Mouse (Mus musculus) liver, postnatal 0 days (tissue): ENCODE measurements around the gene Cox7a1. TPM values are rescaled to one million over a fixed set of nuclear protein-coding genes. Genes with fewer than 3 reads are reported as not detected.

Experiments used
- ATAC-seq: fragments of 200-750 bp; cut with Nextera tagmentation; 2 replicates; pipeline ENCODE4 v1.8.0; 2017; ENCODE audit warnings: mild to moderate bottlenecking, moderate library complexity
- DNase-seq: peaks from one replicate; pipeline ENCODE4 v3.0.0-alpha.2; 2016
- H3K27ac ChIP-seq: fragments of 300-500 bp; sonication (generic); 2 replicates; pipeline ENCODE4 v1.5.1; 2014; ENCODE audit warnings: antibody characterized with exemption, moderate library complexity, mild to moderate bottlenecking, low read depth
- H3K27me3 ChIP-seq: fragments of 300-500 bp; sonication (generic); 2 replicates; pipeline ENCODE4 v1.6.1; 2014; ENCODE audit warnings: low read length, control low read depth, mixed read lengths; ENCODE audit not compliant: insufficient read depth
- H3K36me3 ChIP-seq: fragments of 300-500 bp; sonication (generic); replicated peaks from 2 replicates; pipeline ENCODE4 v1.6.1; 2014; ENCODE audit warnings: mild to moderate bottlenecking, control low read depth, low read length, moderate library complexity, mixed read lengths; ENCODE audit not compliant: insufficient read depth
- H3K4me1 ChIP-seq: fragments of 300-500 bp; sonication (generic); 2 replicates; pipeline ENCODE4 v1.6.1; 2014; ENCODE audit warnings: antibody characterized with exemption, mild to moderate bottlenecking, control low read depth; ENCODE audit not compliant: insufficient read depth
- H3K4me2 ChIP-seq: fragments of 300-500 bp; sonication (generic); 2 replicates; pipeline ENCODE4 v1.6.1; 2014; ENCODE audit warnings: low read depth, mild to moderate bottlenecking, low read length, moderate library complexity, mixed read lengths
- H3K4me3 ChIP-seq: fragments of 300-500 bp; sonication (generic); 2 replicates; pipeline ENCODE4 v1.5.1; 2014; ENCODE audit warnings: low read depth, low read length
- H3K9ac ChIP-seq: fragments of 300-500 bp; sonication (generic); replicated peaks from 2 replicates; pipeline ENCODE4 v1.6.1; 2014; ENCODE audit warnings: mild to moderate bottlenecking, moderate library complexity
- H3K9me3 ChIP-seq: fragments of 300-500 bp; sonication (generic); 2 replicates; pipeline ENCODE4 v1.6.1; 2016; ENCODE audit warnings: mild to moderate bottlenecking, control low read depth, low read length, mixed read lengths
- CTCF ChIP-seq: sonication (generic); IDR thresholded peaks from 2 replicates; pipeline ENCODE4 v1.5.1; 2016; ENCODE audit warnings: antibody characterized with exemption, low read depth
- EP300 ChIP-seq: IDR thresholded peaks from 2 replicates; pipeline ENCODE4 v1.6.1; 2016; ENCODE audit warnings: antibody characterized with exemption, low read depth, mild to moderate bottlenecking
- WGBS: fragments of 180-500 bp; shearing (Covaris S2); extraction: QIAGEN DNeasy Blood & Tissue Kit; methylation state at CpG from one replicate; pipeline ENCODE4 v1.1.7; 2014; ENCODE audit not compliant: insufficient replicate concordance; 5-methylcytosine and 5-hydroxymethylcytosine counted together
- polyA plus RNA-seq: library from polyadenylated mRNA; unstranded; fragments of >200 nt; fragmentation: Nextera tagmentation; extraction: Ambion mirVana; gene quantifications from 2 replicates; pipeline ENCODE4 v1.2.1, GENCODE M21; 2015

Gene Cox7a1
- polyA plus RNA-seq, 1 experiment from 2014 or later = 7.0 TPM

GRCm38 (mm10) chr7:30194884-30195283 is 10.9 kb downstream of the Cox7a1 start:
- peak; percentile 91 for ATAC-seq
- H3K9me3 ChIP-seq = no peaks in the 10 kb centered on the region
- peak overlapping the region; percentile 86 for H3K9ac ChIP-seq
- H3K36me3 ChIP-seq = peaks cover 25% of the 10 kb centered on the region
- peak overlapping the region; percentile 75 for H3K27ac ChIP-seq
- peaks cover 20% of the 10 kb centered on the region for H3K4me1 ChIP-seq
- peak overlapping the region; percentile 80 for H3K4me3 ChIP-seq
- H3K27me3 ChIP-seq = no peaks in the 10 kb centered on the region
- WGBS = 0% methylated on average over 28 of the region's 28 CpGs
- peak overlapping the region; percentile 83 for H3K4me2 ChIP-seq
- TF ChIP-seq CTCF (no peak), EP300 (no peak)
- peak; percentile 98 for DNase-seq

- peaks cover 20% of the 10 kb centered on the region for H3K4me1 ChIP-seq
- H3K4me3 ChIP-seq = peak overlapping the region; percentile 80; the same call in 1 of the 2 replicates
- no peaks in the 10 kb centered on the region for H3K27me3 ChIP-seq
- DNase-seq (no peak), ATAC-seq (no peak)
- H3K27ac ChIP-seq = no peak overlapping the region
- peaks cover 22% of the 10 kb centered on the region for H3K36me3 ChIP-seq
- WGBS = 64% methylated on average over 6 of the region's 6 CpGs
- TF ChIP-seq CTCF (no peak), EP300 (no peak)
- no peaks in the 10 kb centered on the region for H3K9me3 ChIP-seq
- H3K4me2 ChIP-seq = peak overlapping the region; percentile 83
- no peak overlapping the region for H3K9ac ChIP-seq
Observed at GRCm38 (mm10) chr7:30195461-30195860, 11.5 kb downstream of the Cox7a1 start.

GRCm38 (mm10) chr7:30196171-30196570 is 12.2 kb downstream of the Cox7a1 start:
- Histone ChIP-seq H3K9ac (no peak overlapping the region), H3K4me1 (peaks cover 20% of the 10 kb centered on the region), H3K27me3 (no peaks in the 10 kb centered on the region), H3K36me3 (peaks cover 17% of the 10 kb centered on the region), H3K27ac (no peak overlapping the region), H3K9me3 (no peaks in the 10 kb centered on the region), H3K4me2 (no peak overlapping the region), H3K4me3 (no peak overlapping the region)
- DNase-seq (peak; percentile 34), ATAC-seq (peak; percentile 49)
- TF ChIP-seq CTCF (no peak), EP300 (no peak)
- WGBS = 65% methylated on average over 6 of the region's 6 CpGs

DNA sequence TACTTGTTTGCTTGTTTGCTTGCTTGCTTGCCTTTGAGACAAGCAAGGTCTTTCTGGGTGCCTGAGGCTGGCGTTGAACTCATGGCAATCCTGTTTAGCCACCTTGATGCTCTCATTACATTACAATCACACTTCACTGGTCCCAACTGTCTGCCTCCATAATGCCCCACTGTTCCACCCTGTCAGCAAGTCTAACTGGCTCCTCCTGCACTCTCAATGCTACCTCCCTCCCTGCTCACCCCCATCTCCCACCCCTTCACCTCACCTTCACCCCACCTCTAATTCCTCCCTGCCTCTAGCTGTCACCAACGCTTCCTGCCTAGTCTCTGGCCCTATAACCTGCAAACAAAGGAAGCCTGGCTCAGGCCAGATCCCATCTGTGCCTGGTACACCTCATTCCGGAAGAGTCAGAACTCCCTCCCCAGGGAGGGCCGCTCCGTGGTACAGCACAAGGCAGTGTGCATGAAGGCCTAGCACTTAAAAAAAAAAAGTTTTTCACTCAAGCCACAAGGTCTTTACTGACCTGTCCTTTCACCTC is 13.7 kb downstream of the Cox7a1 start:
- DNase-seq (no peak), ATAC-seq (no peak)
- Histone ChIP-seq H3K4me1 (peaks cover 20% of the 10 kb centered on the region), H3K9me3 (no peaks in the 10 kb centered on the region), H3K4me2 (no peak overlapping the region), H3K9ac (no peak overlapping the region), H3K27me3 (no peaks in the 10 kb centered on the region), H3K27ac (no peak overlapping the region), H3K4me3 (no peak overlapping the region), H3K36me3 (0 out of 2 replicates have a peak, but pooled peaks cover 3% of the 10 kb centered on the region)
- 58% methylated on average over 5 of the region's 5 CpGs for WGBS
- TF ChIP-seq EP300 = no peak
- no peak for TF ChIP-seq CTCF

- 13% methylated on average over 8 of the region's 8 CpGs for WGBS
- Histone ChIP-seq H3K27ac (no peak within 1 kb of the TSS), H3K9ac (no peak within 1 kb of the TSS), H3K9me3 (no peaks in the 10 kb centered on the region), H3K4me1 (peaks cover 16% of the 10 kb centered on the region), H3K27me3 (no peaks in the 10 kb centered on the region), H3K4me3 (no peak within 1 kb of the TSS), H3K36me3 (no peaks in the 10 kb centered on the region), H3K4me2 (0 out of 2 replicates have a peak within 1 kb of the TSS, but pooled peaks have one; percentile 15)
- TF ChIP-seq EP300 (no peak), CTCF (peak; percentile 95)
- DNase-seq (peak; percentile 67), ATAC-seq (no peak)
Observed at GRCm38 (mm10) chr7:30198481-30198971, 14.6 kb downstream of the Cox7a1 start, which contains the start of gene Capns1. TSS of gene Capns1 (minus strand) at chr7:30198811.

GRCm38 (mm10) chr7:30199498-30200139 is 15.7 kb downstream of the Cox7a1 start:
- no peak for DNase-seq
- H3K9ac ChIP-seq = no peak overlapping the region
- H3K9me3 ChIP-seq = no peaks in the 10 kb centered on the region
- H3K4me1 ChIP-seq = peaks cover 14% of the 10 kb centered on the region
- TF ChIP-seq CTCF = no peak
- TF ChIP-seq EP300 = no peak
- no peaks in the 10 kb centered on the region for H3K27me3 ChIP-seq
- no peak overlapping the region for H3K4me2 ChIP-seq
- no peak for ATAC-seq
- no peaks in the 10 kb centered on the region for H3K36me3 ChIP-seq
- WGBS = 79% methylated on average over 18 of the region's 18 CpGs
- H3K4me3 ChIP-seq = no peak overlapping the region
- H3K27ac ChIP-seq = no peak overlapping the region
